Mouse (Mus musculus): ENCODE measurements around the gene Bcas2.

DNA sequence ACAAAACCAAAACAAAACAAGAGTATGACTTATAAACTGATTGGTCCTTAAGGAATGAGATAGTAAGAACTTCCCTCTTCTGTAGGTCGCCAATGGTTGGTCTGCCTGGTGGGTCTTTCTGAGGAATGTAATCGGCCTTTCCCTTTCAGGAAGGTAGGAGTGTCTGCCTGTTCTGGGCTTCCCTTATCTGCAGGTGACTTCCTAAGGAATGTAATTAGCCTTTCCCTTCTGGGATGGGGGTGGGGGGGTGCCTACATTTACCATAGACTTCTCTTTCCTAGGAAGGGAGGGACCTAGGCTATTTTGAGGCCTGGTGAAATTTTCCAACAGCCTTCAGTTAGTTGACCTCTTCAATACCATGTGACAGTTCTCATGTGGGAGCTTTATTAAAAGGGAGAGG, 39.6 kb downstream of the Bcas2 start:
- no peak for TF ChIP-seq POLR2A (IDR thresholded peaks at IDR 0.05; ENCODE audit: extremely low read depth, insufficient read depth, low read length)
- no peak for TF ChIP-seq CTCF (IDR thresholded peaks at IDR 0.05; ENCODE audit: extremely low read depth, insufficient read depth, low read length)
